Mouse (Mus musculus) frontal cortex, adult 2 months (tissue): ENCODE data around the gene Gm49318. TPM values are rescaled to one million over a fixed set of nuclear protein-coding genes. Genes with fewer than 3 reads are reported as not detected.
"Not testable (repeated sequence)": the region's sequence is repeated elsewhere in the genome, so short reads cannot be mapped to it uniquely, and the experiment has no call there.

ENCODE experiments used
- DNase-seq, 2 experiments: peaks; one replicate each; pipeline ENCODE4 v3.0.0; 2022; ENCODE audit warnings: low spot score in 1 of 2; ENCODE audit errors: extremely low spot score in 1 of 2
- polyA plus RNA-seq: library from polyadenylated mRNA; depleted of rRNA; stranded (reverse); fragments of >200 nt; gene quantifications from 2 replicates; pipeline ENCODE4 v1.2.3, GENCODE M21; 2012; rRNA removed

The Gm49318 gene
- polyA plus RNA-seq = 0.54 TPM in 1 of 2 replicates, not detected in the other

- DNase-seq = peak; percentile 92 to 97
Observed at GRCm38 (mm10) chr9:22070791-22071573, at the start of gene Gm49318, which contains the start of gene Zfp653. Gm49318 (minus strand) TSS chr9:22071259. Zfp653 (minus strand) TSS chr9:22071376.

- peak; percentile 44 to 64 for DNase-seq
Observed at GRCm38 (mm10) chr9:22119543-22119942, 48.5 kb upstream of the Gm49318 start.

GRCm38 (mm10) chr9:22117754-22118456 is 46.8 kb upstream of the Gm49318 start:
- DNase-seq = peak in 1 of 2 experiments; percentile 73

- peak; percentile 94 to 97 for DNase-seq
Observed at GRCm38 (mm10) chr9:22116740-22117426, 45.8 kb upstream of the Gm49318 start, which contains the start of gene Elof1. Elof1 (minus strand) TSS chr9:22117172.

- peak in 1 of 2 experiments; percentile 7 for DNase-seq
Observed at GRCm38 (mm10) chr9:22116086-22116485, 45.0 kb upstream of the Gm49318 start.

DNA sequence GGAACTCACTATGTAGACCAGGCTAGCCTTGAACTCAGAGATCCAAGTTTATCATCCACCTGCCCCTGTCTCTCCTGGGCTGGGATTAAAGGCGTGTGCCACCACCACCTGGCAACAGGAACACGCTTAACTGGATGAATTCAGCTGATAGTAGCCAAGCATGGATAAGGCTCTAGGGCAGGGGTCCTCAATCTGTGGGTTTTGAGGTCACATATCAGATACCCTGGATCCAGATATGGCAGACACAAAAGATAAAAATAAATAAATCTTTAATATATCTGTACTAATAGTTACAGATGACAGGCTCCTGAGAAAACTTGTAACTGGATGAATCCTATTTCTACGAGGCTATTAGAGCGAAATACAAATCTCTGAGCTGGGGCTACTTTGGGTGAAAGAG is 44.6 kb upstream of the Gm49318 start:
- DNase-seq = no peak

DNA sequence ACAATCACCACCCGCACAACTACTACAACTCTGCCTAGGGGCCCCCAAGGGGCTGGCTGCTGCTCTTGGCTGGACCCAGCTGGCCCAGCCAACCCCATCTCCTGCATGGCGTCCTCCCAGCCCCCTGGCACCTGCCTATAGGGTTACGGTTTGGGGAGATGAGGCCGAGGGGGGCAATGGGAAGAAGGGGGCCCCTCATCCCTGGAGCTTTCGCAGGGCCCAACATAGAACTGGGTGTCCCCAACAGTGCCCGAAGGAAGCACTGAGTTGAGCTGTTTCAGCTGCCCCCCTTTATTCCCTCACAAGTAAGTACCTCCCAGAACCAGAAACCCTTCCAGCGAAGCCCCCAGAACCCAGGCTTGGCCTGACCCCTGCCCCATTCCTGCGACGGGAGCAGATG is 37.1 kb upstream of the Gm49318 start:
- DNase-seq = no peak

GRCm38 (mm10) chr9:22099922-22100321 is 28.9 kb upstream of the Gm49318 start:
- no peak for DNase-seq

DNA sequence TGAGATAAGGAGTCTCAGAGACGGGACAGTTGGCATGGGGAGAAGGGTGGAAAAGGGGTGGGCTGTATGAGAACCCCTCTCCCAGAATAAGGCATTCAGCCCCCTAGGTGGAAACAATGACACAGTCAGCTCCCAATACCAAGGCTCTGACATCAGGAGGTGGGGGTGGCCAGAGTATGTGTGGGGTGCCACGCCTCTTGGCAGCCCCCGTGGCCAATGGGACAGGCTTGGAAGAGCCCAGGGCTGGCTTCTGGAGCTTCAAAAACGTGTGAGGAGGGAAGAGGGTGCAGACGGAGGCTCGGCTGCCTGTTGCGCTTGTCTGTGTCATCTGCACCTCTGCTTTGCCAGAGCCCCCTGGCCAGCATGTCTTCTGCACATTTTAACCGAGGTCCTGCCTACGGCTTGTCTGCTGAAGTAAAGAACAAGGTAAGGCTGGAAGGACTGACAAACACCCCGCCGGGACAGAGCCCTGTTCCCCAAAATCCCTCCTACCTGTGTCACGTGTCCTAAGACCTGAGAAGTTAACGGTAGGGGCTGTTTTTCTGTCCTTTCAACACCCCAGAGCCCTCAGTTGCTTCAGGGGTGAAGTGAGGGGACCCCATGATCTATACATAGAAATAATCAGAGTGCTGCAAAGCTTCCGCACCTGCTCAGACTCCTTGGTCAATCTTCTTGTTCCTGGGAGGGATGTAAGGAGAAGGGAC is 28.1 kb upstream of the Gm49318 start, which contains the start of gene Cnn1:
Gene Cnn1, plus strand, starts transcription at position 224 of the 704 bp plus-strand sequence.
- no peak for DNase-seq

GRCm38 (mm10) chr9:22095854-22096307 is 24.8 kb upstream of the Gm49318 start:
- peak; percentile 40 to 82 for DNase-seq

DNA sequence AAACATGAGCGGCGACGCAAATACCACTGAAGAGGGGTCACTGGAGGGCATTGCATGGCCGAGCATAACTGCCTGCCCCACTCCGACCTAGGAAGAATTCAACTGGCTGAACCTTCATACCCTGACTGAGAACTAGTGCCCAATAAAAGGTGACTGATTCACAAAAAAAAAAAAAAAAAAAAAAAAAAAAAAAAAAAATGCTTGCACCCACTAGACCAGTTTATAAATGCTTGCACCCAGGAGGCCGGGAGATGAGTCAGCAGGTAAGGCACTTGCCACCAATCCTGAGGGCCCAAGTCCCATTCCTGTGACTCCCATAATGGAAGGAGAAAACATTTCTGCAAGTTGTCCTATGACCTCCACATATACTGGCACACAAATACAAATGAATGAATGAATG is 21.7 kb upstream of the Gm49318 start:
- DNase-seq = no peak

DNA sequence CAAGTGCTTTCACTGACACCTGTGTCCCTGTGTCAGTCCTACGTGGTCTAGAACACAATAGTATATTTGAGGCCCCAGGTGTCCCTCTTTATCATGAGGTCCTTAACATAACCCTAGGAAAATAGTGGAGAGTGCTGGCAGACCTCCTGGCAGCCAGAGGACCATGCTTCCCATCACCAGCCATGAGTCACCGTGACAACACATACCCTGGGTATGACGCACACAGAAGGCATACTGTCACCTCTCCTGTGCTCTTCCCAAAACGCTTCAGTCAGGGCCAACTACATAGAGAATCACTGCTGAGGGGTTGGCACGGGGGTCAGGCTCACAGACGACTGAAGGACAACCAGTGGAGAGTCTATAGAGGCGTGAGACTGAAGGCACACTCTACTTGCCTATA is 18.9 kb upstream of the Gm49318 start:
- DNase-seq = no peak

DNA sequence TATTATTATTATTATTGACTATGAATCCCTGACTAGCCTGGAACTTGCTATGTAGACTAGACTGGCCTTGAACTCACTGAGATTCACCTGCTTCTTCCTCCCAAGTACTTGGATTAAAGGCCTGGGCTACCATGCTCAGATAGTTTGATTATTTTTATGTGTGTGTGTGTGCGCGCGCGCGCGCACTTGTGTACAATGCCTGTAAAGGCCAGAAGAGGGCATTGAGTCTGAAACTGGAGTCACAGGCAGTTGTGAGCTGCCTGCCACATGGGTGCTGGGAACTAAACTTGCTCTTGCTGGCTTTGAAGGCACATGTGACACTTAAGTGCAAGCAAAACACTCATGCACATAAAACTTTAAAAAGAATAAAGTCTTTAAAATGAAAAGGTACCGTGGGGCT is 18.2 kb upstream of the Gm49318 start:
- DNase-seq = no peak

GRCm38 (mm10) chr9:22087034-22087618 is 16.1 kb upstream of the Gm49318 start:
- DNase-seq = no peak

- DNase-seq = no peak
Observed at GRCm38 (mm10) chr9:22086012-22086411, 15.0 kb upstream of the Gm49318 start.

DNA sequence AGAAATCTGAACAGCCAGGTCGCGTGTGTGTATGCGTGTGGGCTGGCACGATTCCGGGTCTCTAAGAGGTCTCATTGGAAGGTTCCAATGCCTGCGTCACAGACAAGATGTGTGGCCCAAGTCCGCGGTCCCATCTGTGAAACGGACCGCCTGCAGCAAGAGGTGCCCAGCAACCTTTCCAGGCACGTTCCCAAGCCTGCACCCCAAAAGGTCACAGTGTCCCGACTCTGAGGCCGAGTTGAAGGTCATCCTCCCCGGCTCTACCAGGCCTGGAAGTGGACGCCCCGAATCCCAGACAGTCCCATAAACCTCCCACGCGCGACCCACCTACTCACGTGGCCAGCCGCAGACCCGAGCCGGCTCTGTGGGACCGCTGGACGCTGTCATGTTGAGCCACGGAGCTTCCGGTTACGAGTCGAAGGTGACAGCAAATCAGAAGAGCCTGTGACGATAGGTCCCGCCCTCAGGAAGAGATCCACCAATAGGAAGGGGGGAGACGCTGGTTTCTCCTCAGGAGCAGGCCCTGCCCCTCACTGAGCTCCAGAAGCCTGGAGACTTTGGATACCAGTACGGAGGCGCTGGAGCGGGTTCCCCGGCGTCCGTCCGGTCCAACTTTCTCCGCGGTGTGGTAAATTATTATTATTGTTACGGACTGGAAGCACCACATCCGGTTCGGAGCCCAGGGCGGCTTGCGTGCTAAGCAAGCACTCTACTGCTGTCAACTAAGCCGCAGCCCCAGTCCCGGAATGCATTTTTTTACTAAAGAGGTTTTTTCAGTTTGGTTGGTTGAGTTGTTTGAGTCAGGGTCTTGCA is 14.2 kb upstream of the Gm49318 start, which contains the start of gene Ecsit:
Gene Ecsit, minus strand, starts transcription at position 417 of the 813 bp plus-strand sequence.
- peak; percentile 96 to 98 for DNase-seq

- DNase-seq = no peak
Observed at GRCm38 (mm10) chr9:22084667-22085021, 13.6 kb upstream of the Gm49318 start.

- no peak for DNase-seq
Observed at GRCm38 (mm10) chr9:22076223-22076622, 5.2 kb upstream of the Gm49318 start.

DNA sequence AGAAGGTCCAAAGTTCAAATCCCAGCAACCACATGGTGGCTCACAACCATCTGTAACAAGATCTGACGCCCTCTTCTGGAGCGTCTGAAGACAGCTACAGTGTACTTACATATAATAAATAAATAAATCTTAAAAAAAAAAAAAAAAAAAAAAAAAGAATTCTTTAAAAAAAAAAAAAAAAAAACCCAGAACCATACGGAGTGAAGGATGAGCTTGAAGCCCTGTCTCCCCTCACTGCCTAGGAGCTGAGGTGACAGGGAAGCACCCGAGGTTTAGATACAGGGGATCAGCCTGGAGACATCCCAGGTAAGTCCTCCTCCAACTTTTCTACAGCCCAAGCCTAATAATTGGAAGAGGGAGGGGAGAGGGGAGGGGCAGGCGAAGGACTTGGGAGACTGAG is 4.7 kb upstream of the Gm49318 start:
- not testable (repeated sequence) for DNase-seq
